24 mouse cellular contexts compared by ENCODE assay signal in genomic region chr6:145893366-145894021, GRCm38 (mm10). TPM values are rescaled to one million over a fixed set of nuclear protein-coding genes. Genes with fewer than 3 reads are reported as not detected.
A peak's percentile ranks its signal among the peaks of the same experiment; 100 is the strongest.
DNase-seq lines count a peak whose midpoint lies in the region; ATAC-seq and TF ChIP-seq lines count a peak whose summit lies in the region.
"Had no signal": no experiment of that assay in that cellular context is flagged by ENCODE, and none has a peak within 500 bp of the region (broad histone marks: within the 10 kb centered on the region; RNA-seq: fewer than 3 reads in every experiment).

No protein-coding gene starts in this region.

- H3K9me3 ChIP-seq in midbrain, embryonic 11.5 days (ENCODE audit: control insufficient read depth, low read length) = no peaks in the 10 kb centered on the region
- no peaks in the 10 kb centered on the region for H3K9me3 ChIP-seq in midbrain, embryonic 10.5 days (replicated peaks)
- H3K9me3 ChIP-seq: forebrain, embryonic 12.5 days had no signal

- no peaks in the 10 kb centered on the region for H3K36me3 ChIP-seq in midbrain, embryonic 11.5 days (ENCODE audit: control insufficient read depth, insufficient read depth, low read length)
- no peaks in the 10 kb centered on the region for H3K36me3 ChIP-seq in midbrain, embryonic 10.5 days
- H3K36me3 ChIP-seq in splenic B cell, adult 2 months (ENCODE audit: control insufficient read depth, insufficient read depth, low read length, poor library complexity, severe bottlenecking) = no peaks in the 10 kb centered on the region
- H3K36me3 ChIP-seq: forebrain, embryonic 12.5 days had no signal

- H3K4me1 ChIP-seq in midbrain, embryonic 11.5 days (ENCODE audit: control insufficient read depth, insufficient read depth, low read length) = no peaks in the 10 kb centered on the region
- H3K4me1 ChIP-seq in midbrain, embryonic 10.5 days = no peaks in the 10 kb centered on the region

- peak; percentile 75 for DNase-seq in midbrain, embryonic 11.5 days (ENCODE audit: low spot score, missing footprints)
- no peak for DNase-seq in midbrain, embryonic 10.5 days (ENCODE audit: low spot score)
- peak; percentile 23 for DNase-seq in spleen, adult 12 weeks (ENCODE audit: low spot score)
- DNase-seq in splenic B cell, adult 2 months (ENCODE audit: low read depth, low spot score) = peak; percentile 81
- DNase-seq in urinary bladder, adult 2 months (ENCODE audit: low spot score) = no peak
- DNase-seq in c-Kit-positive CD71-positive TER-119-positive erythroid progenitor cells, embryonic 14.5 days (ENCODE audit: low spot score) = no peak
- DNase-seq in layer of hippocampus, adult 2 months (ENCODE audit: low spot score in 2 of 2) = no peak
- DNase-seq: adrenal gland, postnatal 36 days; cerebellum, adult 8-10 months; gastrocnemius, postnatal 10 days; heart, postnatal 4 days; kidney, adult 11 months; kidney, postnatal 14 days; left cerebral cortex, postnatal 4 days; liver; retina, postnatal 1 day; thymus, postnatal 25 days had no signal

- no peak overlapping the region for H3K9ac ChIP-seq in midbrain, embryonic 11.5 days (ENCODE audit: low read length)
- H3K9ac ChIP-seq: forebrain, embryonic 12.5 days had no signal

- 82% methylated on average over 13 of the region's 13 CpGs for WGBS in midbrain, embryonic 11.5 days
- 89% methylated on average over 13 of the region's 13 CpGs for WGBS in midbrain, embryonic 10.5 days

- H3K4me3 ChIP-seq in midbrain, embryonic 11.5 days (ENCODE audit: low read depth, low read length) = no peak overlapping the region
- H3K4me3 ChIP-seq in midbrain, embryonic 10.5 days = no peak overlapping the region
- H3K4me3 ChIP-seq in layer of hippocampus, adult 2 months = no peak overlapping the region
- H3K4me3 ChIP-seq: forebrain, embryonic 12.5 days; heart, adult 2 months; left cerebral cortex, adult 2 months had no signal

- no peak for ATAC-seq in midbrain, embryonic 11.5 days (ENCODE audit: low FRiP score)
- ATAC-seq in megakaryocyte, adult 5-6 weeks (ENCODE audit: poor library complexity, severe bottlenecking) = peak; percentile 51
- ATAC-seq: hindbrain, postnatal 0 days; midbrain, embryonic 16.5 days had no signal

- no peak for TF ChIP-seq CTCF in layer of hippocampus, adult 2 months (conservative IDR thresholded peaks at IDR 0.05)

- no peak overlapping the region for H3K4me2 ChIP-seq in midbrain, embryonic 11.5 days
- H3K4me2 ChIP-seq: forebrain, embryonic 12.5 days had no signal

- no peak overlapping the region for H3K27ac ChIP-seq in midbrain, embryonic 11.5 days (ENCODE audit: low read depth, low read length)
- no peak overlapping the region; the same call in 1 of the 2 replicates for H3K27ac ChIP-seq in midbrain, embryonic 10.5 days (replicated peaks)
- no peak overlapping the region for H3K27ac ChIP-seq in layer of hippocampus, adult 2 months
- H3K27ac ChIP-seq: forebrain, embryonic 12.5 days; heart, adult 2 months; hindbrain, postnatal 0 days; left cerebral cortex, adult 2 months; macrophage had no signal

- H3K27me3 ChIP-seq in midbrain, embryonic 11.5 days (ENCODE audit: control insufficient read depth, insufficient read depth, low read length) = no peaks in the 10 kb centered on the region
- no peaks in the 10 kb centered on the region for H3K27me3 ChIP-seq in midbrain, embryonic 10.5 days (ENCODE audit: low read depth, poor library complexity, severe bottlenecking)
- H3K27me3 ChIP-seq in splenic B cell, adult 2 months (ENCODE audit: control insufficient read depth, insufficient read depth, low read length, poor library complexity, severe bottlenecking) = no peaks in the 10 kb centered on the region
- H3K27me3 ChIP-seq: forebrain, embryonic 12.5 days had no signal

RNA-seq across cellular contexts. Expression of gene Bhlhe41, which starts 28.1 kb away (rescaled TPM):
- 1.9 and 2.1 TPM in 2 replicates for polyA plus RNA-seq in midbrain, embryonic 11.5 days (2014; fragmentation: Nextera tagmentation; extraction: Ambion mirVana)
- polyA plus RNA-seq in midbrain, embryonic 10.5 days (2016; fragmentation: Nextera tagmentation; extraction: Ambion mirVana) = 1.7 and 2.3 TPM in 2 replicates
- total RNA-seq in megakaryocyte, adult 5-6 weeks (2015) = 0.02 TPM in 1 of 2 replicates, not detected in the other
- total RNA-seq in megakaryocyte, adult 5-6 weeks (2017) = not detected in 2 replicates
- polyA plus RNA-seq in urinary bladder, adult 2 months (2012; rRNA removed) = 13.3 and 23.9 TPM in 2 replicates
- 10 to 100 TPM; 45.2 to 47.1 TPM for total RNA-seq in layer of hippocampus, adult 2 months (2021)

RNA-seq across cellular contexts. Expression of gene Sspn, which starts 37.9 kb away (rescaled TPM):
- polyA plus RNA-seq in midbrain, embryonic 11.5 days (2014; fragmentation: Nextera tagmentation; extraction: Ambion mirVana) = 2.6 and 3.1 TPM in 2 replicates
- polyA plus RNA-seq in midbrain, embryonic 10.5 days (2016; fragmentation: Nextera tagmentation; extraction: Ambion mirVana) = 1.6 and 3.2 TPM in 2 replicates
- not detected in 2 replicates for total RNA-seq in megakaryocyte, adult 5-6 weeks (2015)
- total RNA-seq in megakaryocyte, adult 5-6 weeks (2017) = not detected in 2 replicates
- polyA plus RNA-seq in urinary bladder, adult 2 months (2012; rRNA removed) = 34.5 and 54.4 TPM in 2 replicates
- total RNA-seq in layer of hippocampus, adult 2 months (2021) = 1 to 10 TPM; 4.9 TPM

Comparison
In these comparisons a context has a peak if more than half of its experiments do, and no peak if none do; other contexts are left out.
1. DNase-seq: peak in midbrain, embryonic 11.5 days (single experiment), spleen, adult 12 weeks (single experiment) and splenic B cell, adult 2 months (single experiment); none in midbrain, embryonic 10.5 days (single experiment), urinary bladder, adult 2 months (single experiment), c-Kit-positive CD71-positive TER-119-positive erythroid progenitor cells, embryonic 14.5 days (single experiment) and layer of hippocampus, adult 2 months (0 of 2).